Mouse (Mus musculus): ENCODE measurements at regions not wholly inside any gene's neighbourhood (a gene's known extent, or its start where the extent isn't known, plus 50 kb on each side); places are given as distances from the start of the nearest gene placed in this dataset.

DNA sequence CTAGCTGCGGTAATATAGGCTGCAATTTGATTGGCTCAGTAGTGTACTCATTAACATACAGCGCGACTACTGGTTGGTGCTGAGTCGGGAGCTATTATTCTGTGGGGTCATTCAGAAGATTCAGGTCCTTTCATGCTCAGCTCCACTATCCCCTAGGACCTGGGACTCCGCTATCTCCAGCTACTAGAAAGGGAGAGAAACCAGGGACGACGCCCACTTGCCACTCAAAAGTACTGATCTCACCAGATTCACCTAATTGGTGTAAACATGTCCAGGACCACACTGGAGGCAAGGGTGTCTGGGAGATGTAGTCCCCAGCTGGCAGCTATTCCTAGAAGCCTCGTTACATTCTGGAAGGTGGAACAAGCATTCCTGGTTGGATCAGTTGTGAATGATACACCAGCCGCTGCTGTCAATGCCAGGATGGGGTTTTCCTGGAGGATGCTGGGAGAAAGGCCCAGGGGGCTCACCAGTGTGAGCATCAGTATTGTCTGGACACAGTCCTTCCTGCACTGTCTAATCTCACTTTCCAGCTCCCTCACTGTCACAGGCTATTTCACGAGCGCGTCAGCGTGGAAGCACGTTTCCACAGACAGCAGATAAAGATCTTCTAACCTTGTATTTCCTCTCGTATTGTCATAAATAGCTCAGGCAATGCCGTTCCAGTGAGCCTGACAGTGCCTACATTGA is 60.9 kb upstream of the Ctbp2 start:
- 43% methylated on average over 16 of the region's 16 CpGs for WGBS
- no peak overlapping the region for H3K4me3 ChIP-seq (replicated peaks; ENCODE audit: extremely low read depth, low read depth, low read length)
- TF ChIP-seq POLR2A (IDR thresholded peaks at IDR 0.05; ENCODE audit: borderline replicate concordance, extremely low read depth, low read depth, low read length) = no peak
- TF ChIP-seq CTCF (IDR thresholded peaks at IDR 0.05; ENCODE audit: insufficient read depth, low read length) = no peak

DNA sequence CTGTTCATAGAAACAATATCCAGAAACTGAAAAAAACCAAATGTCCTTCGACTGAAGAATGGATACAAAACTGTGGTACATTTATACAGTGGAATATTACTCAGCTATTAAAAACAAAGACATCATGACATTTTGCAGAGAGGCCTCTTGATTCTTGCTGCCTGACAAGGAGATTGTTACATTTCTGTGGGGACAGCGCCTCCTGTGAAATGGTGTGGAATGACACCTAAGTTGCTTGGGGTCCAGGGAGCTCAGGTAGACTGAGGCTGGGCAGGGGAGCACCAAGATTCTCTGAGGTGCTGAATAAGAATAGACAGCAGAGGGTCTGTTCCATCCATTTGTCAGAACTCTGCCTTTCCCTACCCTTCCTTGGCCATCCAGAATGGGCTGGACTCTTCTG is 57.2 kb upstream of the Ctbp2 start:
- H3K4me3 ChIP-seq (replicated peaks; ENCODE audit: extremely low read depth, low read depth, low read length) = no peak overlapping the region
- H3K4me1 ChIP-seq (ENCODE audit: control insufficient read depth, insufficient read depth, low read length) = 0 out of 2 replicates have a peak, but pooled peaks cover 2% of the 10 kb centered on the region
- no peak for DNase-seq
- no peak for TF ChIP-seq POLR2A (IDR thresholded peaks at IDR 0.05; ENCODE audit: borderline replicate concordance, extremely low read depth, low read depth, low read length)
- TF ChIP-seq CTCF (IDR thresholded peaks at IDR 0.05; ENCODE audit: insufficient read depth, low read length) = no peak
- 42% methylated on average over 2 of the region's 2 CpGs for WGBS

More for the DNA sequence above, 60.9 kb upstream of the Ctbp2 start:
- 0 out of 2 replicates have a peak, but pooled peaks cover 2% of the 10 kb centered on the region for H3K4me1 ChIP-seq (ENCODE audit: control insufficient read depth, insufficient read depth, low read length)
- no peak for DNase-seq

DNA sequence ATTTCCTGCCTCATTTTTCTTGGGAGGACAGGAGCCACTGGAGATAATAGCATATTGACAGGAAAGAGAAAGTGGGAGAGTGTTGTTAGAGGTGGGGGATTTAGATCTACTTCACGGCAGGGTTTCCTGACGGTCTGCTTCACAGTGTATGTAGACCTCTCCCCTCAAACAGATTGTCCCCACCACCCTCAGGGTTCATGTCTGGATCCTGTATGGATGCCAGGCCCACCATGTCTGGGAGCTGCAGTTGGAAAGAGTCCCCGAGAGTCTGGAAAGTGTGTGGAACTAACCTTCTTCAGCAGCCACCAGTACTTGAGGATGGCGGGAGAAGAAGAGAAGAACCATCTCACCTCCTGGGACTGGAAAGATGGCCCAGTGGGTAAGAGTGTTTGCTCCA is 53.0 kb upstream of the Ctbp2 start:
- TF ChIP-seq POLR2A (IDR thresholded peaks at IDR 0.05; ENCODE audit: borderline replicate concordance, extremely low read depth, low read depth, low read length) (no peak), CTCF (IDR thresholded peaks at IDR 0.05; ENCODE audit: insufficient read depth, low read length) (no peak)
- no peak for DNase-seq
- no peaks in the 10 kb centered on the region for H3K4me1 ChIP-seq (ENCODE audit: control insufficient read depth, insufficient read depth, low read length)
- 48% methylated on average over 4 of the region's 4 CpGs for WGBS
- no peak overlapping the region for H3K4me3 ChIP-seq (replicated peaks; ENCODE audit: extremely low read depth, low read depth, low read length)

DNA sequence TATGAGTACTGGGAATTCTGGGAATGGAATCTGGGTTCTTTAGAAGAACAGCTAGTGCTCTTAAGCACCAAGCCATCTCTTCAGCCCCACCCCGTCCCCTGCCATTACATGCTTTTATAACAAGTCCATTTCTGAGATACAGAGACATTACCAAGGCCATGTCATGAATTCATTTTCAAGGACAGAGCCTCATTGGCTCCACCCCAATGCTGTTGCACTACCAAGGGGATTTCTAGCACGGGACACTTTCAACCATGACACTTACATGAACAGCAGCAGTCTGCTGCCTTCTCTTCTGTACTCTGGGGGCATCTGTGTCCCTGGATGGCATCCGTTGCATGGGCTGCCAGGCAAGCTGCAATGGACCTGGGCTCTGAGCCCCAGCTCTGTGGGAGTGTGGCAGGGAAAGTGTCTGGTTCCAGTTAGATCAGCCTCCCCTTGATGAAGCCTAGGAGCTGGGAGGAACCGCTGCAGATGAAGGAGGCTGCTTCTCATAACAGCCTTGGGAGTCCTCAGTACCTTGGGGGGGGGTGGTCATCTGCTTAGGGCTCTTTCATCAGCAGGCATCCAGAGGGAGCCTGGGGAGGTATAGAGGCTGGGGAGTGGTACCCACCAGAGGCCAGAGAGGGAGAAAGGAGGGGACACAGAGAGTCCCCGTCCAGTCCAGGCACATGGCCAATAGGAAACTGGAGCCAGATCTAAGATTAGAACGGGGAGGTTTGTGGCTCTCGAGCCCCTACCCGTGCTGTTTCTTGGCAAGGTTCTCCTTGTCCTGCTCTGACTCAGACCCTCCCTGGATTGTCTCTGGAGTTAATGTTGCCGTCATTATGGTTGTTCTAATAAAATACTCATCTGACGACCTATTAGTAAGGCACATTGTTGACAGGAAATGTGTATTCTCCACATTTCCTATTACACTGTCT is 52.4 kb upstream of the Ctbp2 start:
- WGBS = 30% methylated on average over 10 of the region's 10 CpGs
- TF ChIP-seq POLR2A (IDR thresholded peaks at IDR 0.05; ENCODE audit: borderline replicate concordance, extremely low read depth, low read depth, low read length) (no peak), CTCF (IDR thresholded peaks at IDR 0.05; ENCODE audit: insufficient read depth, low read length) (no peak)
- no peaks in the 10 kb centered on the region for H3K4me1 ChIP-seq (ENCODE audit: control insufficient read depth, insufficient read depth, low read length)

More for the DNA sequence above, 52.4 kb upstream of the Ctbp2 start:
- no peak for DNase-seq
- H3K4me3 ChIP-seq (replicated peaks; ENCODE audit: extremely low read depth, low read depth, low read length) = no peak overlapping the region
